Mouse (Mus musculus) hindbrain, embryonic 13.5 days (tissue): Measurements from ENCODE around the gene Vmn1r208. TPM values are rescaled to one million over a fixed set of nuclear protein-coding genes. Genes with fewer than 3 reads are reported as not detected.
"Not testable (repeated sequence)": the region's sequence is repeated elsewhere in the genome, so short reads cannot be mapped to it uniquely, and the experiment has no call there.

ENCODE experiments used
- ATAC-seq: fragments of 200-750 bp; cut with Nextera tagmentation; 2 replicates; pipeline ENCODE4 v1.8.0; 2017; ENCODE audit warnings: moderate TSS enrichment; ENCODE audit not compliant: low FRiP score
- H3K27ac ChIP-seq: fragments of 300-500 bp; sonication (generic); 2 replicates; pipeline ENCODE4 v1.5.1; 2015; ENCODE audit warnings: inconsistent platforms, mild to moderate bottlenecking, moderate library complexity
- H3K27me3 ChIP-seq: fragments of 300-500 bp; sonication (generic); 2 replicates; pipeline ENCODE4 v1.6.1; 2015; ENCODE audit warnings: mild to moderate bottlenecking, inconsistent platforms
- H3K36me3 ChIP-seq: fragments of 300-500 bp; sonication (generic); 2 replicates; pipeline ENCODE4 v1.6.1; 2015; ENCODE audit warnings: mild to moderate bottlenecking, inconsistent platforms
- H3K4me1 ChIP-seq: fragments of 300-500 bp; sonication (generic); replicated peaks from 2 replicates; pipeline ENCODE4 v1.6.1; 2015; ENCODE audit warnings: inconsistent platforms
- H3K4me2 ChIP-seq: fragments of 300-500 bp; sonication (generic); 2 replicates; pipeline ENCODE4 v1.6.1; 2015; ENCODE audit warnings: inconsistent platforms, mild to moderate bottlenecking, moderate library complexity
- H3K4me3 ChIP-seq: fragments of 300-500 bp; sonication (generic); 2 replicates; pipeline ENCODE4 v1.5.1; 2015; ENCODE audit warnings: mild to moderate bottlenecking, inconsistent platforms
- H3K9ac ChIP-seq: fragments of 300-500 bp; sonication (generic); 2 replicates; pipeline ENCODE4 v1.6.1; 2015; ENCODE audit warnings: mild to moderate bottlenecking, inconsistent platforms
- H3K9me3 ChIP-seq: fragments of 300-500 bp; sonication (generic); 2 replicates; pipeline ENCODE4 v1.6.1; 2016; ENCODE audit warnings: inconsistent platforms
- WGBS: fragments of 180-500 bp; shearing (Covaris S2); methylation state at CpG from one replicate; pipeline ENCODE4 v1.1.7; 2015; 5-methylcytosine and 5-hydroxymethylcytosine counted together
- polyA plus RNA-seq: library from polyadenylated mRNA; unstranded; fragments of >200 nt; fragmentation: Nextera tagmentation; extraction: Ambion mirVana; gene quantifications from 2 replicates; pipeline ENCODE4 v1.2.1, GENCODE M21; 2015

Vmn1r208 gene
- polyA plus RNA-seq, result not detected in 2 replicates

GRCm38 (mm10) chr13:22777300-22777699, at the start of gene Vmn1r208:
TSS of gene Vmn1r208 (minus strand) at chr13:22777400.
- H3K4me3 ChIP-seq, H3K4me1 ChIP-seq, ATAC-seq, H3K27me3 ChIP-seq, H3K27ac ChIP-seq, H3K9me3 ChIP-seq, H3K9ac ChIP-seq, H3K36me3 ChIP-seq, H3K4me2 ChIP-seq: not testable (repeated sequence)
- WGBS, result no CpG with 5 or more reads among the region's 7 CpGs

DNA sequence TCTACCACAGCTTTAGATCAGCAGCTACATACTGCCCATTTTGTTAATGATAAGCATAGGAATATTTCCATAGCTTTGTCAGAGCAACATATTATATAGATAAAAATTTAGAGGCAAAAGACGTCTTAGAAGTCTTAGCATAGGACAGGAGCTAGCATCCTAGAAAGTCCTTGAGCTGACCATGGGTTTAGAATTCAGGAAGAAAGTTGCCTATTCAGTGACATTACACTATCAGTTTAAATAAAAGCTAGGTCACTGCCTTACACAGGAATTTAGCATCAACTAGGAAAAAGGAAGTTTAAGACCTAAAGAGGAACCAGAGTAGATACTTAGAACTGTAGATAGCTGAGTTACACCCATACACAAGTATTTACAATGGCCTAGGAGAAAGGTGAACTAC, 44.4 kb upstream of the Vmn1r208 start:
- 91% methylated on average over 1 of the region's 1 CpGs for WGBS
- ATAC-seq, H3K4me1 ChIP-seq, H3K36me3 ChIP-seq, H3K4me2 ChIP-seq, H3K27ac ChIP-seq, H3K9me3 ChIP-seq, H3K27me3 ChIP-seq, H3K4me3 ChIP-seq, H3K9ac ChIP-seq: not testable (repeated sequence)

DNA sequence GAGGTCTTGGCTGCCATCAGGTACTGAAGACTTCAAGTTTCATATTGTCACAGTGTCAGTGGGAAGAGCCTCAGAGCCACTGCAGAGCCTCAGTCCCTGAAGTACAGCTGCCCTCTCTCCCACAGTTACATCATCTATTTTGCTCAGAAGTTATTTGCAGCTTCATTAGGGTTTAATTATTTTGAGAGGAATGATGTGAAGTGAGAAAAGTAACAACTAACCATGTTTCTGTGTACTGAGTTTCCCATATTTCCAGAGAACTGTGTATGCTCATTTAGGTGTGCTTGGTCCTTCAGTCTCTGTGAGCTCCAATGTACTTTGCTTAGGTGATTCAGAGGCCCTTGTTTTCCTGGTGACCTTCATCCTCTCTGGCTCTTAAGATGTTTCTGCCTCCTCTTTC, 32.4 kb upstream of the Vmn1r208 start, which contains the start of gene Vmn1r209:
TSS of gene Vmn1r209 (minus strand) at position 101 of the 400 bp plus-strand sequence.
- not testable (repeated sequence) for H3K4me3 ChIP-seq, H3K36me3 ChIP-seq, H3K4me1 ChIP-seq, H3K4me2 ChIP-seq, H3K9me3 ChIP-seq, ATAC-seq, H3K27ac ChIP-seq, H3K9ac ChIP-seq, H3K27me3 ChIP-seq

GRCm38 (mm10) chr13:22788096-22788495, 10.9 kb upstream of the Vmn1r208 start:
- not testable (repeated sequence) for ATAC-seq, H3K4me3 ChIP-seq

GRCm38 (mm10) chr13:22784159-22784558, 7.0 kb upstream of the Vmn1r208 start:
- not testable (repeated sequence) for H3K27ac ChIP-seq, H3K9ac ChIP-seq, H3K9me3 ChIP-seq, ATAC-seq, H3K36me3 ChIP-seq, H3K4me3 ChIP-seq, H3K27me3 ChIP-seq, H3K4me2 ChIP-seq, H3K4me1 ChIP-seq

More at GRCm38 (mm10) chr13:22788096-22788495, 10.9 kb upstream of the Vmn1r208 start:
- H3K9ac ChIP-seq, H3K4me1 ChIP-seq, H3K27ac ChIP-seq, H3K4me2 ChIP-seq, H3K27me3 ChIP-seq, H3K9me3 ChIP-seq, H3K36me3 ChIP-seq: not testable (repeated sequence)
- 80% methylated on average over 3 of the region's 3 CpGs for WGBS

DNA sequence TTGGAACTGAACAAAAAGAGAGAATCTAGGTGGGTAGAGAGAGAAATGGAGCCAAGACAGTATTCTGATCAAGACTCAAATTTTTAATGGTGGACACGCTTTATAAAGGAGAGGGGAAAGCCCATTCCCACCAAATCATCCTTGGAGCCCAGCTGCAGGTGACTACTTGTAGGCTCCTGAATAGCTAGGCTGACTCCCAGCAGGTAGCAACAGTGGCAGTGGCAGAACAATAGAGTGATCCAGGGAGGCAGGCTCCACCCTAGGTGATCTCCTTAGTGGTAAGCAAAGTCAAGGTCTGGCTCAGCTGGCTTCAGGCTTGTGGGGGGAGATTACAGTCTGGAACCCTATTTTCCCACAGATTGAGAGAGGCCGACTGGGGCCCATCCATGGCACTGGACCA, 5.6 kb downstream of the Vmn1r208 start:
- not testable (repeated sequence) for H3K4me1 ChIP-seq, H3K36me3 ChIP-seq, H3K9ac ChIP-seq, H3K27me3 ChIP-seq, ATAC-seq, H3K4me3 ChIP-seq, H3K27ac ChIP-seq, H3K4me2 ChIP-seq, H3K9me3 ChIP-seq
- WGBS, result 80% methylated on average over 2 of the region's 2 CpGs

GRCm38 (mm10) chr13:22747524-22747923, 29.7 kb downstream of the Vmn1r208 start:
- no peaks in the 10 kb centered on the region for H3K27me3 ChIP-seq
- H3K9me3 ChIP-seq, result no peaks in the 10 kb centered on the region
- no peak overlapping the region for H3K9ac ChIP-seq
- no peak overlapping the region for H3K4me2 ChIP-seq
- ATAC-seq, result no peak
- no peaks in the 10 kb centered on the region for H3K4me1 ChIP-seq
- no peak overlapping the region for H3K27ac ChIP-seq
- H3K36me3 ChIP-seq, result no peaks in the 10 kb centered on the region
- no peak overlapping the region for H3K4me3 ChIP-seq

DNA sequence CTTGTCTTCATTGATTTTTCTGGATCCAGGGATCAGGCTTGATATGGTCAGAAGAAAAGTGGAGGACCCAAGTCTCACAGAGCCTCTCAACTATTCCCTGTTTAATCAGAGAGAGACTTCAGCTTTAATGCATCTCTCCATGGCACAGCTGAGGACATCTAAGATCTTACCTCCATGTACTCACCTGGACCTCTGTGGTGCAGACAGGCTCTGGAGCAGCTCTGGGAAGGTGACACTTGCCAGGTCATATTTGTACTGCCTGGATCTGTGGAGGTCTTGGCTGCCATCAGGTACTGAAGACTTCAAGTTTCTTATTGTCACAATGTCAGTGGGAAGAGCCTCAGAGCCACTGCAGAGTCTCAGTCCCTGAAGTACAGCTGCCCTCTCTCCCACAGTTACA, 47.7 kb downstream of the Vmn1r208 start, which contains the start of gene Vmn1r207-ps:
TSS of gene Vmn1r207-ps (minus strand) at position 101 of the 400 bp plus-strand sequence.
- H3K4me1 ChIP-seq, result not testable (repeated sequence)

More for the DNA sequence above, 47.7 kb downstream of the Vmn1r208 start, which contains the start of gene Vmn1r207-ps:
- not testable (repeated sequence) for H3K36me3 ChIP-seq, H3K9ac ChIP-seq, H3K27me3 ChIP-seq, ATAC-seq, H3K4me3 ChIP-seq, H3K27ac ChIP-seq, H3K9me3 ChIP-seq, H3K4me2 ChIP-seq

Other genes with a start within 250 kb of the Vmn1r208 start
- not detected in 2 replicates for gene Vmn1r204, start 224.2 kb downstream of the Vmn1r208 start, polyA plus RNA-seq
- not detected in 2 replicates for gene Vmn1r205, start 184.4 kb downstream of the Vmn1r208 start, polyA plus RNA-seq
- not detected in 2 replicates for gene Vmn1r206, start 153.1 kb downstream of the Vmn1r208 start, polyA plus RNA-seq
- 0.04 TPM in 1 of 2 replicates, not detected in the other for gene Vmn1r207-ps, start 47.8 kb downstream of the Vmn1r208 start, polyA plus RNA-seq
- gene Vmn1r209, start 32.3 kb upstream of the Vmn1r208 start, polyA plus RNA-seq, result not detected in 2 replicates
- gene Vmn1r210, start 53.9 kb upstream of the Vmn1r208 start, polyA plus RNA-seq, result not detected in 2 replicates
- gene Vmn1r211, start 80.2 kb upstream of the Vmn1r208 start, polyA plus RNA-seq, result not detected in 2 replicates
- gene Vmn1r212, start 106.8 kb upstream of the Vmn1r208 start, polyA plus RNA-seq, result not detected in 2 replicates
- not detected in 2 replicates for gene Vmn1r213, start 230.3 kb upstream of the Vmn1r208 start, polyA plus RNA-seq